Mouse (Mus musculus): ENCODE measurements around the gene Ms4a18.

DNA sequence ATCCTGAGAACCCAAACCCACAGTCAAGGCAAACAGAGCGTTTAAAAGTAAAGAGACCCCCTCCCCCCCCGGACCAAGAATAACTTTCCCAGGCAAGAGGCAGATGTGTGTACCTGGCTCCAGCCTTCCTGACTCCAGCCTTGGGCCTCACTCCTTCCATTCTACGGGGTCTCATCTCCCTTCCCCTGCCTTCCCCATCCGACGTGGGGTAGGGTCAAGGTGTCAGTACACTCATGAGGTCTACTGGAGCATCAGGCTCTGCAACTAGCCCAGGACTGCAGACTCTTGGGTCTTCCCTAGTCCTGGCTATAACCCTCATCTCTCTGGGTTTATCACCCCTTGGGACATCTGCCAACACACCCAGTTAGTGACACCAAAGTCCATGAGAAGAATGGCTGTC lies 37.6 kb downstream of the Ms4a18 start:
- TF ChIP-seq CTCF (conservative IDR thresholded peaks at IDR 0.05; ENCODE audit: low read length) (no peak), NANOG (IDR thresholded peaks at IDR 0.05; ENCODE audit: borderline replicate concordance, low read length) (no peak)
